Mouse (Mus musculus) MEL (cell line): ENCODE measurements around the gene Runx1.

Source experiments
- CTCF ChIP-seq, 3 experiments: IDR thresholded peaks in 2 of 3; conservative IDR thresholded peaks in 1 of 3; 2 replicates each; pipeline ENCODE4 v1.5.1; 2011 to 2012; ENCODE audit warnings: low read length in 3 of 3, low read depth in 2 of 3, mild to moderate bottlenecking in 2 of 3, improper control_type of control experiment in 1 of 3, inconsistent platforms in 1 of 3, mixed read lengths in 1 of 3, moderate library complexity in 1 of 3; ENCODE audit not compliant: control insufficient read depth in 1 of 3, insufficient read depth in 1 of 3, poor library complexity in 1 of 3, severe bottlenecking in 1 of 3
- EP300 ChIP-seq, 2 experiments: IDR thresholded peaks; 2 replicates each; pipeline ENCODE4 v1.6.1; 2011; ENCODE audit warnings: improper control_type of control experiment in 2 of 2, low read length in 2 of 2, low read depth in 1 of 2, mild to moderate bottlenecking in 1 of 2
- KAT2A ChIP-seq: conservative IDR thresholded peaks from 2 replicates; pipeline ENCODE4 v1.6.1; 2012; ENCODE audit warnings: low read depth, low read length, improper control_type of control experiment, inconsistent platforms
- MEF2A ChIP-seq: IDR thresholded peaks from 2 replicates; pipeline ENCODE4 v1.6.1; 2014; ENCODE audit warnings: low read depth, mild to moderate bottlenecking, inconsistent platforms, low read length, improper control_type of control experiment; ENCODE audit not compliant: poor library complexity, insufficient replicate concordance, severe bottlenecking; ENCODE audit errors: extremely low read depth
- NRF1 ChIP-seq: IDR thresholded peaks from 2 replicates; pipeline ENCODE4 v1.6.1; 2014; ENCODE audit warnings: low read depth, mild to moderate bottlenecking, inconsistent platforms, low read length, improper control_type of control experiment, moderate library complexity; ENCODE audit not compliant: poor library complexity, insufficient read depth, severe bottlenecking
- POLR2A ChIP-seq, 2 experiments: IDR thresholded peaks; 2 replicates each; pipeline ENCODE4 v1.6.1; 2011 to 2012; ENCODE audit warnings: low read length in 2 of 2, mild to moderate bottlenecking in 2 of 2, control low read depth in 1 of 2, improper control_type of control experiment in 1 of 2, low read depth in 1 of 2, moderate library complexity in 1 of 2; ENCODE audit not compliant: control insufficient read depth in 1 of 2, insufficient read depth in 1 of 2, poor library complexity in 1 of 2
- UBTF ChIP-seq: IDR thresholded peaks from 2 replicates; pipeline ENCODE4 v1.6.1; 2012; ENCODE audit warnings: low read depth, mild to moderate bottlenecking, inconsistent platforms, low read length, improper control_type of control experiment, moderate library complexity, borderline replicate concordance; ENCODE audit not compliant: insufficient read depth
- ZKSCAN1 ChIP-seq: IDR thresholded peaks from 2 replicates; pipeline ENCODE4 v1.6.1; 2012; ENCODE audit warnings: low read depth, mild to moderate bottlenecking, inconsistent platforms, low read length, improper control_type of control experiment, moderate library complexity

DNA sequence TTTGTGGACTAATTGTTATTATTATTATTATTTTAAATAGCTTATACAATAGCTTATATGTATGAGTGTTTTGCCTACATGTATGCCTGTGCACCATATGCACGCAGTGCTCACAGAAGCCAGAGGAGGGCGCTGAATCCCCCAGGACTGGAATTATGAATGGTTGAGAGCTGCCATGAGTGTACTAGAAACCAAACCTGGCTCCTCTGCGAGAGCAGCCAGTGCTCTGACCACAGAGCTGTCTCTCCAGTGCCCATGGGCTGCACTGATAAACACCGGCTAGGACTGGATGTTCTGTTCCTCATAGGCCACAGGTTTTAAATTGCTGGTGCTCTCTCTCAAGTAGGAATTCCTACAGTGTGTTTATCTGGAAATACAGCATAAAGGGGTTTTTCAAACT lies 117.2 kb downstream of the Runx1 start:
- TF ChIP-seq ZKSCAN1: no peak
- TF ChIP-seq KAT2A: no peak
- TF ChIP-seq CTCF (IDR thresholded peaks at IDR 0.05 in 2 of 3, conservative IDR thresholded peaks at IDR 0.05 in 1 of 3; ENCODE audit: control insufficient read depth in 1 of 3, insufficient read depth in 1 of 3, low read depth in 2 of 3, low read length in 3 of 3, poor library complexity in 1 of 3, severe bottlenecking in 1 of 3): peak; percentile 53 to 62 (median 60)
- TF ChIP-seq POLR2A (IDR thresholded peaks at IDR 0.05; ENCODE audit: control insufficient read depth in 1 of 2, insufficient read depth in 1 of 2, low read depth in 1 of 2, low read length in 2 of 2, poor library complexity in 1 of 2): no peak
- TF ChIP-seq NRF1: no peak
- peak; percentile 55 to 64 for TF ChIP-seq EP300 (IDR thresholded peaks at IDR 0.05; ENCODE audit: low read depth in 1 of 2, low read length in 2 of 2)
- TF ChIP-seq UBTF: no peak
- TF ChIP-seq MEF2A: no peak
